Mouse (Mus musculus) spleen, postnatal 10 days (tissue): ENCODE results near the gene C5ar1.

Experiments used
- DNase-seq, 2 experiments: peaks; one replicate each; pipeline ENCODE4 v3.0.0; 2021 to 2022; ENCODE audit warnings: low spot score in 2 of 2

C5ar1 gene

GRCm38 (mm10) chr7:16229869-16230268 lies 29.5 kb downstream of the C5ar1 start:
- DNase-seq, result no peak

DNA sequence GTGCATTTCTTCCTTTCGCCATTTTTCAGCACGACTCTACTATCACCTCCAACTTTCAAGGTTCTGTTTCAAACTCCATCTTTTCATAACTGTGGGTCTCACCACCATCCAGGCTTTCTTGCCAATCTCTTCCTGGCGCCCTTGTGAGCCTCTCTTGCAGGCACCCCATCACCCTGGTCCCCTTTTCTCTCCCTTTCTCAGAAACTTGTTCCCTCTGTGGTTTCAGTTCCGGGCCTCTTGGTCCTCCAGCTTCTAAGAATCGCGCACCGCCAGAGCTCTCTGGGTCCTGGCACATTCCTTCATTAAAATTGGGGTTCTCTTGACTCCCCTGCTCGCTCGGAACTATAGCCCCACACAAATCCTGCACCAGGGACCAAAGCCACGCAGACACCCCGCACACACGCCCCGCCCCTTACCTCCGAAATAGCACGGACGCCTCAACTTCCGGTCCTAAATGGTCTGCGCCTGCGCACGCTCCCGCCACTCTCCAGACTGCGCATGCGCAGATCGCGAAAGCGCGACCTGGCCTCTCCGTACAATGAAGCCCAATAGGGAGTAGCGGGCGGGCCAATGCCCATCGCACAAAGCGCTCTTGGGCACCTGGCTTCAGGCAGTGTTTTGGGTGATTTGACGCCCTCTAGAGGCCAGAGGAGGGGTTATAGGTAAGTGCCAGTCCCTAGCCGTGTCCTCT lies 37.6 kb downstream of the C5ar1 start, which contains the start of gene Dhx34:
TSS of gene Dhx34 (minus strand) at position 456 of the 691 bp plus-strand sequence.
- peak; percentile 91 to 97 for DNase-seq

DNA sequence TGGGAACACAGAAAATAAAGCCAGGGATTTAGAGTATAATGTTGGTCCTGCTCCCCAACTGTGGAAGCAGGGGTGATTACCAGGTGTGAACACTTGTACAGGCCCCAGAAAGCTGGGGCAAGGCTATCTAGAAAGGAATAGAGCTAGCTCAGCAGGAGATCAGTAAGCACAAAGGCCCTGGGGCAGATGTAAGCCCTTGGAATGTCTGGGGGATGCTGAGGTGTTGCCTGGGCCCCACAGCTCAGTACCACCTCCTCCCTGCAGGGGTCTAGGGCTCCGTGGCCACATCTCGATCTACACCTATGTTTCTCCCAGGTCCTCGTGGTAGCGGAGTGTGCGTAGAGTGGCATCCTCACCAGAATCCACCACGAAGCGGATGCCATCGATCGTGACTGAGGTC lies 45.4 kb downstream of the C5ar1 start:
- no peak for DNase-seq

- no peak for DNase-seq
Measured at GRCm38 (mm10) chr7:16213196-16213595, 46.1 kb downstream of the C5ar1 start.

DNA sequence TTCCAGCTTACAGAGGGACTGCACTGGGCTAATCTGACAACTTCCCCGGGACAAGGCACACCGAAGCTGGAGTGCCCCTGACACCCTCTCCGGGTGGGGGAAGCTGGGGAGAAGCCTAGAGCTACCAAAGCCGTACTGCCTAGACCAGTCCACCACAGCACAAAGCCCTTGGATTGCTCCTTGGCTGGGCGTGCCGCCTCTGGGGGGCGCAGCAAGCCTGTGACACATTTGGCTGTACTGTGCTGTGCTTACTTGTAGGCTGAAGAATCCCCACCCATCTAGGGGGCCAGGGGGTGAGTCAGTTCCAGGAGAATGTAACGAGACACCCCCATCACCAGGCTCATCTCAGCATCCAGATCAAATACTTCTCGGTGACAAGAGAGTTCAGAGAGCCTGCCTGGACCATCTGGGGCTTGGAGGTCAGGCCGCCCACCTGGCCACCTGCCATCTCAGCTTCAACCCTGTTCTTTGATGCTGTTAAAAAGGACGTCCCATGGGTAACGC lies 48.4 kb downstream of the C5ar1 start:
- peak in 1 of 2 experiments; percentile 41 for DNase-seq

- DNase-seq, result no peak
Measured at GRCm38 (mm10) chr7:16208781-16209665, 50.3 kb downstream of the C5ar1 start.

- no peak for DNase-seq
Measured at GRCm38 (mm10) chr7:16207496-16207895, 51.8 kb downstream of the C5ar1 start.

DNA sequence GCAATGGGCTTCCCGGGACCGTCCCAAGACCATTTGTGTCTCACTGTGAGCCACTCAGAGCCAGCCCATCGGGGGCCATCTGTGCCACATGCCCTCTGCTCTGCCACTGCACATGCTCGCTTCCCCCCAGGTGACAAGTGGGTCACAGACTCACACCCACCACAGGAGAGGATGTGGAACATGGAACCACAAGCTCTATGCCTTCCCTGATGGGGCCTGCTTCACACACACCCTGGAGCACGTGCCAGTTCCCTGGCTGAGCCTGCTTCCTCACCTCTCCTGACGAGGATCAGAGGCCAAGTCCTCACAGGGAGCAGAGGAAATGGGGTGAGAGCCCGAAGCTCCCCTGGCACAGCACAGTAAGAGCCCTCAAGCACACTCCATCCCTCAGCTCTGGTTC lies 52.3 kb downstream of the C5ar1 start:
- DNase-seq, result no peak

DNA sequence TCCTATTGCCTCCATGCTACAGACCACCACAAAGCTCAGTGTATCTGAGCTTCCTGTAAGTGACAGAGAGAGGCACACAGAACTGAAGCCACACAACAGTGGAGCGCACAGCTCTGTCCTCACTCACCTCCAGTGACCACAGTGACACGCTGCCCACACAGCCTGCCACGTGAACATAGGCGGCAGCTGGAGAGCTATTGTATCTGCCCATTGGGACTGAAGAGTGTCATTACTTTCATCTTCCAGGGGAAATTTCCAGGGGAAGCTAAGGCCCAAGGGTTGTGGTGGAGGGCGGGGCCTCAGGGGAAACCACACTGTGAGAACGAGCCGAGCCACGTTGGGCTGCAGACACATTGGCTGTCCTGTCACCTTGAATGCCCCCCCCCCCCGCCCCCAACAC lies 54.5 kb downstream of the C5ar1 start:
- DNase-seq, result no peak

DNA sequence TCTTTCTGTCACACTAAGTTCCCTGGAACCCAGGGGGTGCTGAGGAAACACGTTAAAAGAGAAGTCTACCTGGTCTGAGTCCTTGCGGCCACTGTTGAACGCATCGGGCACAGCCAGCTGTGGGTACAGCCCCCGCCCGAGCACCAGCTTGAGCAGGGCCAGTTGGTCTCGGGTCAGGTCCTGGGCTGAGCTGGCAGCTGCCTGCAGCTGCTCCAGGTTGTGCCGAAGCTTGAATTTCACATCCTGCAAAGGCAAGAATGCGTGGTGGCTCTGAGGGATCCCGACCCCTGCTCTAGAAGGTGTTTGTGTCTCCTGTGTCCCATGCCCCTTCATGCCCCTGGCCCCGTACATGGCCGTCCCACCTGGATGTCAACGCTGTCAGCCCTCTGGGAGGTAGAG lies 55.8 kb downstream of the C5ar1 start:
- no peak for DNase-seq

- DNase-seq, result no peak
Measured at GRCm38 (mm10) chr7:16202756-16203504, 56.4 kb downstream of the C5ar1 start.

DNA sequence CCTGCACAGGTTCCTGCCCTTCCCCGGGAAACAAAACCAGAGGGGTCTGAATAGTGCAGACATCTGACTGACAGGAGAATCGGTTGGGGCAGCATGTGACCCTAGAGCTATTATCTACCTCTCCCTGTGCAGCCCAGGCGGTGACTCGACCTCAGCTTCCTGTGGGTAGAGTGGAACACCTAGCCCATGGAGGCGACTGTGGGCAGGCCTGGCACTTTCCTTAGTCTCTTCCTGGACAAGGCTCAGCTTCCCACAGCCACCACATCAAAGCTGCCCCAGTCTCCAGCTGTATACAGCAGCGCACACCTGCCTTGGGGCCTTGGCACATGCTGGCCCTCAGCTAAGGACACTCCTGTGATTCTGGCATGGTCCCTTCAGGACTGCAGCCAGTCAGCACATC lies 58.2 kb downstream of the C5ar1 start:
- DNase-seq, result no peak

- DNase-seq, result no peak
Measured at GRCm38 (mm10) chr7:16198540-16198939, 60.8 kb downstream of the C5ar1 start.

GRCm38 (mm10) chr7:16197166-16197565 lies 62.2 kb downstream of the C5ar1 start:
- DNase-seq, result peak in 1 of 2 experiments; percentile 54
